In the genomic region with DNA sequence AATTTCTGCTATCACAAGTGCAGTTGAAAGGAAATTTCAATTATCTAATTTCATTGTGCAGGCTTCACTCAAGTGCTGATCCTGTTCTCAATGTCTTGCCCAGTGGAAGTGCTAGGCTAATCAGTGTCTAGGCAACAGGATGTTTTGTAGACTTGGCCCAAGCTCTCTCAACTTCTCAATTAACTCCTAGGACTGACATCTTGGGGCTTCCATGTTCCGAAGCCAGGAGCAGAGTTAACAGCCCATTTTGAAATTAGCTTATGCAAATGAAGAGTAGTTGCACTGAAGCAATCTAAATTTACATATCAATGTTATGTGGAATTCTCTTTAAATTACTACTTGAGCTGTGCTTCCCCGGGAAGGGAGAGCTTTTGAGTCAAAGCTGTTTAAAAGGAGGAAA, we compare ENCODE assay signal across 16 mouse cellular contexts.
DNase-seq lines count a peak whose midpoint lies in the region; ATAC-seq lines count a peak whose summit lies in the region.
"Had no signal": no experiment of that assay in that cellular context is flagged by ENCODE, and none has a peak within 500 bp of the region (broad histone marks: within the 10 kb centered on the region; RNA-seq: fewer than 3 reads in every experiment).

No protein-coding gene starts in this region.

- 8% methylated on average over 2 of the region's 2 CpGs for WGBS in forebrain, embryonic 16.5 days
- WGBS in midbrain, embryonic 14.5 days, result 15% methylated on average over 2 of the region's 2 CpGs

- no peak overlapping the region for H3K4me2 ChIP-seq in forebrain, embryonic 16.5 days (ENCODE audit: low read length)
- no peak overlapping the region for H3K4me2 ChIP-seq in midbrain, embryonic 14.5 days (ENCODE audit: low read length)
- H3K4me2 ChIP-seq: embryonic facial prominence, embryonic 15.5 days; heart, embryonic 15.5 days; limb, embryonic 12.5 days had no signal

- ATAC-seq in frontal cortex, adult (ENCODE audit: low TSS enrichment), result peak; percentile 82
- ATAC-seq in forebrain, embryonic 16.5 days, result peak; percentile 98
- no peak; the same call in 1 of the 2 replicates for ATAC-seq in midbrain, embryonic 14.5 days (ENCODE audit: low FRiP score, low TSS enrichment)
- ATAC-seq in monocyte, adult 5-6 weeks (replicated peaks; ENCODE audit: insufficient number of reproducible peaks, low FRiP score, low TSS enrichment, poor library complexity, severe bottlenecking), result no peak
- ATAC-seq: liver, postnatal 0 days had no signal

- H3K27ac ChIP-seq in forebrain, embryonic 16.5 days (ENCODE audit: low read length), result no peak overlapping the region
- H3K27ac ChIP-seq in midbrain, embryonic 14.5 days (replicated peaks; ENCODE audit: low read depth, low read length), result no peak overlapping the region
- H3K27ac ChIP-seq: embryonic facial prominence, embryonic 15.5 days; heart, embryonic 15.5 days; limb, embryonic 12.5 days had no signal

- DNase-seq in frontal cortex, postnatal 14 days (ENCODE audit: low spot score in 2 of 2), result no peak
- peak; percentile 69 for DNase-seq in R1 (ENCODE audit: low read depth, low spot score)
- DNase-seq in midbrain, embryonic 14.5 days, result peak; percentile 54
- no peak for DNase-seq in cerebellum, adult 9-11 months
- DNase-seq in heart, postnatal 4 days, result no peak
- DNase-seq: adrenal gland, postnatal 36 days; cerebellum, adult 11-12 months; kidney, postnatal 36 days; liver, postnatal 0 days; lung, postnatal 4 days had no signal

- H3K9me3 ChIP-seq in forebrain, embryonic 16.5 days (ENCODE audit: control insufficient read depth, low read length), result no peaks in the 10 kb centered on the region
- no peaks in the 10 kb centered on the region for H3K9me3 ChIP-seq in midbrain, embryonic 14.5 days (ENCODE audit: control insufficient read depth, low read length)
- H3K9me3 ChIP-seq: embryonic facial prominence, embryonic 15.5 days; heart, embryonic 15.5 days; limb, embryonic 12.5 days had no signal

- peaks cover 6% of the 10 kb centered on the region for H3K4me1 ChIP-seq in forebrain, embryonic 16.5 days (replicated peaks; ENCODE audit: control insufficient read depth, insufficient read depth, low read length)
- H3K4me1 ChIP-seq in midbrain, embryonic 14.5 days (ENCODE audit: control insufficient read depth, insufficient read depth, low read length), result 0 out of 2 replicates have a peak, but pooled peaks cover 2% of the 10 kb centered on the region
- H3K4me1 ChIP-seq: embryonic facial prominence, embryonic 15.5 days; heart, embryonic 15.5 days; limb, embryonic 12.5 days had no signal

- H3K4me3 ChIP-seq in forebrain, embryonic 16.5 days (replicated peaks; ENCODE audit: low read length), result no peak overlapping the region
- H3K4me3 ChIP-seq in midbrain, embryonic 14.5 days (replicated peaks; ENCODE audit: low read depth, low read length), result no peak overlapping the region
- H3K4me3 ChIP-seq: embryonic facial prominence, embryonic 15.5 days; heart, embryonic 15.5 days; limb, embryonic 12.5 days had no signal

- H3K27me3 ChIP-seq in forebrain, embryonic 16.5 days (replicated peaks; ENCODE audit: control insufficient read depth, insufficient read depth, low read length), result peaks cover 2% of the 10 kb centered on the region; the same call in 1 of the 2 replicates
- H3K27me3 ChIP-seq in midbrain, embryonic 14.5 days (ENCODE audit: control insufficient read depth, insufficient read depth, low read length), result no peaks in the 10 kb centered on the region
- H3K27me3 ChIP-seq: embryonic facial prominence, embryonic 15.5 days; heart, embryonic 15.5 days; limb, embryonic 12.5 days had no signal

- H3K36me3 ChIP-seq in forebrain, embryonic 16.5 days (ENCODE audit: control insufficient read depth, insufficient read depth), result no peaks in the 10 kb centered on the region
- H3K36me3 ChIP-seq in midbrain, embryonic 14.5 days (ENCODE audit: control insufficient read depth, insufficient read depth, low read length), result no peaks in the 10 kb centered on the region
- H3K36me3 ChIP-seq: embryonic facial prominence, embryonic 15.5 days; heart, embryonic 15.5 days; limb, embryonic 12.5 days had no signal

- H3K9ac ChIP-seq in forebrain, embryonic 16.5 days (replicated peaks; ENCODE audit: low read depth, low read length), result no peak overlapping the region
- no peak overlapping the region for H3K9ac ChIP-seq in midbrain, embryonic 14.5 days (replicated peaks; ENCODE audit: low read length)
- H3K9ac ChIP-seq: embryonic facial prominence, embryonic 15.5 days; heart, embryonic 15.5 days; limb, embryonic 12.5 days; liver, postnatal 0 days had no signal

Comparison
In these comparisons a context has a peak if more than half of its experiments do, and no peak if none do; other contexts are left out.
1. ATAC-seq: peak in frontal cortex, adult (single experiment) and forebrain, embryonic 16.5 days (single experiment); none in midbrain, embryonic 14.5 days (single experiment) and monocyte, adult 5-6 weeks (single experiment).
2. DNase-seq: peak in R1 (single experiment) and midbrain, embryonic 14.5 days (single experiment); none in frontal cortex, postnatal 14 days (0 of 2), cerebellum, adult 9-11 months (single experiment) and heart, postnatal 4 days (single experiment).